Mouse (Mus musculus): ENCODE measurements around the gene Acot3. TPM values are rescaled to one million over a fixed set of nuclear protein-coding genes. Genes with fewer than 3 reads are reported as not detected.
"Not testable (repeated sequence)": the region's sequence is repeated elsewhere in the genome, so short reads cannot be mapped to it uniquely, and the experiment has no call there.

The Acot3 gene
- polyA plus RNA-seq, 1 experiment = not detected

- H3K27me3 ChIP-seq (replicated peaks) = peaks cover 37% of the 10 kb centered on the region
- TF ChIP-seq FLI1 (IDR thresholded peaks at IDR 0.05; ENCODE audit: low read length) = no peak
- TF ChIP-seq GATA1 (IDR thresholded peaks at IDR 0.05; ENCODE audit: borderline replicate concordance, low read length) = no peak
- no peaks in the 10 kb centered on the region for H3K36me3 ChIP-seq (replicated peaks; ENCODE audit: low read length)
Observed at GRCm38 (mm10) chr12:84064621-84065020, 12.7 kb downstream of the Acot3 start.

GRCm38 (mm10) chr12:84067752-84068151 is 15.8 kb downstream of the Acot3 start:
- peaks cover 51% of the 10 kb centered on the region for H3K27me3 ChIP-seq (replicated peaks)
- no peaks in the 10 kb centered on the region for H3K36me3 ChIP-seq (replicated peaks; ENCODE audit: low read length)
- H3K9me3 ChIP-seq = peaks cover 3% of the 10 kb centered on the region; the same call in 1 of the 2 replicates
- H3K4me1 ChIP-seq = peaks cover 13% of the 10 kb centered on the region
- no peak for TF ChIP-seq FLI1 (IDR thresholded peaks at IDR 0.05; ENCODE audit: low read length)
- no peak for TF ChIP-seq GATA1 (IDR thresholded peaks at IDR 0.05; ENCODE audit: borderline replicate concordance, low read length)
- no peak overlapping the region for H3K4me3 ChIP-seq (replicated peaks)

More at GRCm38 (mm10) chr12:84064621-84065020, 12.7 kb downstream of the Acot3 start:
- peaks cover 7% of the 10 kb centered on the region for H3K9me3 ChIP-seq
- H3K4me3 ChIP-seq (replicated peaks) = peak overlapping the region; percentile 24
- peaks cover 9% of the 10 kb centered on the region for H3K4me1 ChIP-seq

GRCm38 (mm10) chr12:84068296-84068695 is 16.4 kb downstream of the Acot3 start:
- Histone ChIP-seq H3K4me1 (peaks cover 13% of the 10 kb centered on the region), H3K4me3 (replicated peaks) (no peak overlapping the region), H3K27me3 (replicated peaks) (peaks cover 53% of the 10 kb centered on the region), H3K36me3 (replicated peaks; ENCODE audit: low read length) (no peaks in the 10 kb centered on the region), H3K9me3 (0 out of 2 replicates have a peak, but pooled peaks cover under 1% of the 10 kb centered on the region)
- TF ChIP-seq GATA1 (IDR thresholded peaks at IDR 0.05; ENCODE audit: borderline replicate concordance, low read length) = no peak
- TF ChIP-seq FLI1 (IDR thresholded peaks at IDR 0.05; ENCODE audit: low read length) = no peak

GRCm38 (mm10) chr12:84068986-84069385 is 17.0 kb downstream of the Acot3 start, which contains the start of gene Acot5:
TSS of gene Acot5 (plus strand) at chr12:84069325.
- Histone ChIP-seq H3K4me1 (peaks cover 13% of the 10 kb centered on the region), H3K9me3 (no peaks in the 10 kb centered on the region), H3K27me3 (replicated peaks) (peaks cover 53% of the 10 kb centered on the region), H3K36me3 (replicated peaks; ENCODE audit: low read length) (no peaks in the 10 kb centered on the region), H3K4me3 (replicated peaks) (peak within 1 kb of the TSS; percentile 88)
- no peak for TF ChIP-seq GATA1 (IDR thresholded peaks at IDR 0.05; ENCODE audit: borderline replicate concordance, low read length)
- TF ChIP-seq FLI1 (IDR thresholded peaks at IDR 0.05; ENCODE audit: low read length) = no peak

- H3K9me3 ChIP-seq; H3K36me3 ChIP-seq (replicated peaks; ENCODE audit: low read length): not testable (repeated sequence)
- Histone ChIP-seq H3K4me1 (peaks cover 12% of the 10 kb centered on the region), H3K27me3 (replicated peaks) (peaks cover 57% of the 10 kb centered on the region), H3K4me3 (replicated peaks) (peak overlapping the region; percentile 88)
Observed at GRCm38 (mm10) chr12:84069582-84069981, 17.6 kb downstream of the Acot3 start.

GRCm38 (mm10) chr12:84071696-84072095 is 19.8 kb downstream of the Acot3 start:
- Histone ChIP-seq H3K36me3 (replicated peaks; ENCODE audit: low read length) (no peaks in the 10 kb centered on the region), H3K4me1 (peaks cover 10% of the 10 kb centered on the region), H3K4me3 (replicated peaks) (no peak overlapping the region), H3K9me3 (no peaks in the 10 kb centered on the region), H3K27me3 (replicated peaks) (peaks cover 58% of the 10 kb centered on the region)
- no peak for TF ChIP-seq FLI1 (IDR thresholded peaks at IDR 0.05; ENCODE audit: low read length)
- no peak for TF ChIP-seq GATA1 (IDR thresholded peaks at IDR 0.05; ENCODE audit: borderline replicate concordance, low read length)

GRCm38 (mm10) chr12:84077371-84077990 is 25.5 kb downstream of the Acot3 start:
- TF ChIP-seq GATA1 (IDR thresholded peaks at IDR 0.05; ENCODE audit: borderline replicate concordance, low read length) (no peak), FLI1 (IDR thresholded peaks at IDR 0.05; ENCODE audit: low read length) (no peak)
- no peaks in the 10 kb centered on the region for H3K9me3 ChIP-seq
- no peaks in the 10 kb centered on the region for H3K36me3 ChIP-seq (replicated peaks; ENCODE audit: low read length)
- H3K4me1 ChIP-seq = no peaks in the 10 kb centered on the region
- no peak overlapping the region for H3K4me3 ChIP-seq (replicated peaks)
- peaks cover 18% of the 10 kb centered on the region for H3K27me3 ChIP-seq (replicated peaks)

- Histone ChIP-seq H3K4me1 (no peaks in the 10 kb centered on the region), H3K27me3 (replicated peaks) (peaks cover 9% of the 10 kb centered on the region), H3K9me3 (peaks cover 13% of the 10 kb centered on the region), H3K36me3 (replicated peaks; ENCODE audit: low read length) (no peaks in the 10 kb centered on the region), H3K4me3 (replicated peaks) (no peak overlapping the region)
- TF ChIP-seq FLI1 (IDR thresholded peaks at IDR 0.05; ENCODE audit: low read length) = no peak
- TF ChIP-seq GATA1 (IDR thresholded peaks at IDR 0.05; ENCODE audit: borderline replicate concordance, low read length) = no peak
Observed at GRCm38 (mm10) chr12:84083842-84084241, 31.9 kb downstream of the Acot3 start.

GRCm38 (mm10) chr12:84084581-84084980 is 32.6 kb downstream of the Acot3 start:
- no peak overlapping the region for H3K4me3 ChIP-seq (replicated peaks)
- peaks cover 20% of the 10 kb centered on the region for H3K9me3 ChIP-seq
- peaks cover 9% of the 10 kb centered on the region for H3K27me3 ChIP-seq (replicated peaks)
- H3K4me1 ChIP-seq = no peaks in the 10 kb centered on the region
- H3K36me3 ChIP-seq (replicated peaks; ENCODE audit: low read length) = no peaks in the 10 kb centered on the region
- TF ChIP-seq FLI1 (IDR thresholded peaks at IDR 0.05; ENCODE audit: low read length) (no peak), GATA1 (IDR thresholded peaks at IDR 0.05; ENCODE audit: borderline replicate concordance, low read length) (no peak)

GRCm38 (mm10) chr12:84094666-84095065 is 42.7 kb downstream of the Acot3 start:
- H3K9me3 ChIP-seq = peaks cover 35% of the 10 kb centered on the region
- not testable (repeated sequence) for H3K27me3 ChIP-seq (replicated peaks); H3K4me1 ChIP-seq; H3K4me3 ChIP-seq (replicated peaks); H3K36me3 ChIP-seq (replicated peaks; ENCODE audit: low read length)

- Histone ChIP-seq H3K9me3 (peaks cover 18% of the 10 kb centered on the region), H3K4me1 (peaks cover 8% of the 10 kb centered on the region), H3K27me3 (replicated peaks) (peaks cover 14% of the 10 kb centered on the region), H3K36me3 (replicated peaks; ENCODE audit: low read length) (no peaks in the 10 kb centered on the region), H3K4me3 (replicated peaks) (no peak overlapping the region)
- TF ChIP-seq FLI1 (IDR thresholded peaks at IDR 0.05; ENCODE audit: low read length) (no peak), GATA1 (IDR thresholded peaks at IDR 0.05; ENCODE audit: borderline replicate concordance, low read length) (no peak)
Observed at GRCm38 (mm10) chr12:84099605-84100004, 47.7 kb downstream of the Acot3 start.

Data from megakaryocyte, embryonic 14.5 days (primary cell).